Mouse (Mus musculus) urinary bladder, postnatal 25 days (tissue): Measurements from ENCODE around the gene Itga8.

Source experiments
- DNase-seq: peaks from one replicate; pipeline ENCODE4 v3.0.0; 2022; ENCODE audit warnings: low spot score

The Itga8 gene

DNA sequence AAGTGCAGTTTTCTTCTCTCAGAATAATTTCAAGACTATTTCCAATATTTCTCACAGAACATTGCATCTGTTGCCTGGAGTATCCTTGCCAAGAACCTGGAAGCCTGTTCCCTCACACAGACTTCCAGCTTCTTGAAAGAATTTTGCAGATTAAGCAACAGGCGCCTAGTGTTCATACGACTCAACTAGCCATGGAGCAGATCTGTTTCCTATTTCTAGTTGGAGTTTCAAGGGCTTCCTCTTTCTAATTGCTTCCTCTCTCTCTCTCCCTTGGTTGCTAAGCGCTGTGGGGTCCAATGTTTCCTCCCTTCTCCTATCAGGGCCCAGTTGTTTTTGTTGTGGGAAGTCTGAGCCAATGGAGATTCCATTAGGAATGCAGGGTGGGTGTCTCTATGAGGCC is 7.7 kb downstream of the Itga8 start:
- DNase-seq = no peak

DNA sequence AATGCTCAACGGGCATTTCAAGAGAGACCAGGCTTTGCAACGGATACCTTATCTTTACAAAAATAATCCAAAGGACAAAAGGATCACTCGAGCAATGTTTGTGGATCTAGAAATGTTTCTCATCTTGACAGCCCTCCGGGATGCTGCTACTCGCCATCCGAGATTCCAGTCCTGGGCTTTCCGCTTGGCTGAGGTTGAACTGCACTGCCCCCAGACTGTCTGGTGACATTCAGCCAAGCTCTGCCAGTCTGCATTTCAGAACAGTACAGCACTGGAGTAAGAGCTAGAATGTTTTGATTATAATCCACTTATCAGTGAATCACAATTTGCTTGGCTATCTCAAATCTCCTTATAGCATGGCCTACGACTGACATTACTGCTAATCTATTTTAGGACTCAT is 8.3 kb downstream of the Itga8 start:
- DNase-seq = no peak

DNA sequence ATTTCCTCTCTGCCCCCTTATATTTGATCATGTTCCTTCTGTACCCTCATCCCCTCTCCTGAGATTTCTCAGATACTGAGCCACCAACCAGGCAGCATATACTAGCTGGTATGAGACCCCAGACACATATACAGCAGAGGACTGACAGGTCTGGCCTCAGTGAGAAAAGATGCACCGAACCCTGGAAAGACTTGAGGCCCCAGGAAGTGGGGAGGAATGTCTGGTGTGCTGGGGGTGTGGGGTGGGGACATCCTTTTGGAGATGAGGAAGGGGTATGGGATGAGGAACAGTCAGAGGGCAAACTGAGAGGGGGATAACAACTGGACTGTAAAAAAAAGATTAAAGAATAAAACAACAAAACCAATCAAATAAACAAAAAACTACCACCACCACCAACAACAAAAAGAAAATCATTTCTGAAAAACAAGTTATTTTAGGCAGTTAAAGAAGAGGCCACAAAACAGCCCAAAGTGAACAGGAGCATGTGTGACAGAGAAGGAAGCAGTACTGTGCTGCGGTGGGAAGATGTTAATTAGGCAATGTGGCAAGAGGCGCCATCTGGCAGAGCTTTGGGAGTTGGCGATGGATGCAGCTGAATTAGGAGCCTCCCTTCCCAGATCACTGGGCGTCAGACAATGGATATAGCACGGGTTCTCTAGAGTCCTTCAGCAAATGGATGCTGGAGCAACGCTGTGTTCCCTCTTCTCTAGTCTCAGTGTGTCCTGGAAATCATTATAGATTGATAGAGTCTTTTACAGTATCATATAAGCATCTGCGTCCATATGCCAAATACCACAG is 9.5 kb downstream of the Itga8 start:
- no peak for DNase-seq

DNA sequence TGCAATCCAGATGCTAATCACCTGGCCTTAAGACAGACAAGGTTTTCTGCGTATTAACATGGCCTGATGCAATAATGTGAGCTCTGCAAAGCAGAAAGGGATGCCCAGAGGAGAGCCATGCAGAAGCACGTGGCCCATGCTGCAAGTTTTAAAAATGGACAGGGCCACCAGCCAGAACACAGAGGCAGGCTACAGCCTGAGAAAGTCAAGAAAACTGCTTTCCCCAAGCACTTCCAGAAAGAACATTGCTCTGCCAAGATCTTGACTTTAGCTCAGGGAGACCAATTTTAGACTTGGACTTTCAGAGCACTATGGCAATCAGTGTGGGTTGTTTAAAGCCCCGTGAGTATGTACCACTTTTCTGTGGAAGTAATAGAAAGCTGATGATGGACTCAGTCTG is 11.5 kb downstream of the Itga8 start:
- DNase-seq = no peak

GRCm38 (mm10) chr2:12287831-12288230 is 13.9 kb downstream of the Itga8 start:
- DNase-seq = no peak

GRCm38 (mm10) chr2:12280664-12281063 is 21.1 kb downstream of the Itga8 start:
- no peak for DNase-seq

- DNase-seq = no peak
These were observed 22.6 kb downstream of the Itga8 start for GRCm38 (mm10) chr2:12279070-12279612.

DNA sequence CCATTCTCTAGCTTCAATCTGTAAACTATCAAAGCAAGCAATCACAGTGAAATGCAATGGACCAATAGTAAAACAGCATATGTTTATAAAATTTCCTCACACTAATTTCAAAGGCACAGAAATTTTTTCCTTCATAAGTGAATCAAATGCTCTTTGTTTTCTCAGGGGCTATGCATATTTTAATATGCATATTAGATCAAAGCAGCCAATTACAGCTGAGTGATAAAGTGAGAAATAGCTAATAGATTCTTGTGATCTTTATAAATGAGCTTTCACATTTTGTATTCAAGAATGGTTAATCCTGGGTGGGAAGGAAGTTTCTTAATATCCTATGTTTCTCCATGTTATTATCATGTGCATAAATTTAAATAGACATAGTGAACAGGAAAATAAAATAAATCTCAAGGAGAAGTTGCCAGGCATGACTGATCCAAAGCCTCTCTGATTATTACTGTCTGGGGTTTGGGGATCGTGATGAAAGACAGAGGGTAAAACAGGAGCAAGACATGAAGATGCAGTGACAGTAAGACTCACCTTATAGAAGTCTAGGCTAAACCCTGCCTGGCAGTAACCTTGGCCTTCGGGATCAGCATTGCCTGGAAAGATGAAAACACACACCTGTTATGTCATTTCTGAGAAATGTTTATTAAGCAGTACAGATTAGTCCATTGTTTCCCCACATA is 44.9 kb downstream of the Itga8 start:
- DNase-seq = no peak

- DNase-seq = no peak
These were observed 45.8 kb downstream of the Itga8 start for GRCm38 (mm10) chr2:12255901-12256300.

- no peak for DNase-seq
These were observed 66.4 kb downstream of the Itga8 start for GRCm38 (mm10) chr2:12235345-12235744.

GRCm38 (mm10) chr2:12229721-12230120 is 72.0 kb downstream of the Itga8 start:
- DNase-seq = no peak

GRCm38 (mm10) chr2:12228335-12228734 is 73.4 kb downstream of the Itga8 start:
- DNase-seq = no peak

GRCm38 (mm10) chr2:12227243-12227642 is 74.5 kb downstream of the Itga8 start:
- DNase-seq = no peak

GRCm38 (mm10) chr2:12226367-12226766 is 75.4 kb downstream of the Itga8 start:
- no peak for DNase-seq

- no peak for DNase-seq
These were observed 80.1 kb downstream of the Itga8 start for GRCm38 (mm10) chr2:12221671-12222070.

DNA sequence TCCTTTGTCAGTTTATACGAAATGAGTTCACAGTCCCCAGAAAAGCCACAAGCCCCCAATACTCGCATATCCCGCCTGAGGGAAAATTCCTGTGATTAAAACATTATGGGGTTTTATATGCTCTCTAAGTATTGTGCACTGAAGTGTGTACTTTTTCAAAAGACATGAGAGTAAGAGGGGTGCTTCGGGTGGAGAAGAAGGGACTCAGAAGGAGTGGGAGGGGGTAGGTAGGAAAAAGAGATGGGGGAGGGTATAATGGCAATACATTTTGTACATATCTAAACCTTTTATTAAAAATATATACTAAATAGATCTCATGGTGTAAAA is 88.3 kb downstream of the Itga8 start:
- no peak for DNase-seq

DNA sequence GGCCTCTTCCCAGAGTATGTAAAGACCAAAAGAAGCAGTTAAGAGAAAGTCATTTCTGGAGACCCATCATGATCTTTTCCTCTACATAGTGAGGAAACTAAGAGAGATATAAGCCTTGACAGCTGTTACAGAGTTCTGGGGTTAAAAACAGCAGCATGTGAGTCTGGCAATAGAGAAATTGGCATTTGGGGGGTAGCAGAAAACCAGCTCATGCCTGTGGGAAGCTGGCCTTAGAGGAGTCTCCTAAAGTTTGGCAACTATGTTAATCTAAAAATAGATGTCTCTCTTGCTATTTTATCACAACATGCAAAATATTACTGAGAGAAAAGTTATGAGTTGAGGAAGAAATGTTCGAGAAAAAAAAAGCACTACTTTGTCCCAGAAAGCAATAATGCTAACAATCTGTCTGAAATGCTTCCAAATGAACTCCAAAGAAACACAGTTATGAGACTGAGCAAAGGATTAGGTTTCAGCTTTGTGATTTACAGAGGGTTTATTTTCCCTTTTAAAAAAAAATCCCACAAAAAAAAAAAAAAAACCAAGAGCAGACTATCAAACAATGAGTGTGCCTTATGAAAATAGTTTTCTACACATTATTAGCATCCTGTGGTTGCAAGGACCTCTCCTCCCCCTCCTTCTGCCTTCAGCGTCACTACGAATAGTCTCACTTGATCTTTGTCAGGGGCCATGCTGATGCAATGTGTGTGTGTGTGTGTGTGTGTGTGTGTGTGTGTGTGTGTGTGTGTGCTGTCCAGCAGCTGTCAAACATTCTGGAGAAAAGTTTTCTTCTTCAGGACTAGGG is 88.9 kb downstream of the Itga8 start:
- DNase-seq = no peak

DNA sequence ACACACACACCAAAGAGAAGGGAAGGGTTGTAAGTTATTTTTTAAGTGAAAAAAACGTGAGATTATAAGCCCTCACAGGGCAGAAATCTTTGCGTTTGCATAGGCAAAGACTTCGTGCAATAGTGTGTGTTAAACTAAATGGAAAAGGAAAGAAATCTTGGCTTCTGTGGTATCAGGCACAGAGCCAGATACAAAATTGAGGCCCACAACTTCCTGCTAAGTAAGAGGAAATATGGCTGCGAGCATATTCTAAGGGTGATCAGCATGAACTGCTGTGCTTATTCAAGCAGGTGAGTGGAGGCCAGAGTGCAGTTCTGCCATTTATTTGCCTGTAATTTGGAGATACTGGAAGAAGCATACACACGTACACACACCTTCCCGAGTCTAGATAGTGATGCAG is 93.6 kb downstream of the Itga8 start:
- no peak for DNase-seq

DNA sequence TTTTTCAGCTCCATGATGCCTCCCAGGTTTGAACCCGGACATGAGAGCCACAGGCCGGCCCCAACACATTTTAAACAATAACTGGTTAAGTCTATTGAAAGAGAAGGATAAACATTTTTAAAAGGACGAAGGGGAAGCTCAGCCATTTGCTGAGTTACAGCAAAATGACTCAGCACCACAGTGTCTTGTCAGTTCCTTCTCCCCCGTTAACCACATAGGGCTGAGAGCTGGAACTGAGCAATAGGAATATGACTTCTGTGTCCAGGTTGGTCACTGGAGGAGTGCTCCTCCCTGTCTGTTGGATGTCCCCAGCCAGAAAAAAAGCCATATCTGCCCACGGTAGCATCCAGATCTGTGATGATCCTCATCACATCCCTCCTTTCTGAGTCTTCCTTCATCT is 95.4 kb downstream of the Itga8 start:
- DNase-seq = no peak

DNA sequence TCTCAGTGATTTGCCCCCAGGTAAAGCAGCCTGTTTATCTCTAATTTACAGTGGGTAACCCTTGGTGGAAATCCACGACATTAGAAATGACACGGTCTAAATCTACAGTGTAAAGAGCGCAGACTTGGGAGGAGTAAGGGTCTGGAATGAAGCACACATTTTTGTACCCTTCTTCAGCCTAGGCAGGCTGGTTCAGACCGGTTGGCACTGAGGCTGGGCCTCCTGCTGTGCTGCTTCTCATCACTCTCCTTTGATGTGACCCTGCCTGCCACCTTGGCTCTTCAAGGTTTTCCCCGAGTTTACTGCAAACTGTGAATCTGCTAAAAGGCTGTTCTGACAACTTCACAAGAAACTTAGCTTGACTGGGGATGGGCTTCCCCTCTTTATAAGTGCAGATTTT is 95.8 kb downstream of the Itga8 start:
- DNase-seq = no peak

DNA sequence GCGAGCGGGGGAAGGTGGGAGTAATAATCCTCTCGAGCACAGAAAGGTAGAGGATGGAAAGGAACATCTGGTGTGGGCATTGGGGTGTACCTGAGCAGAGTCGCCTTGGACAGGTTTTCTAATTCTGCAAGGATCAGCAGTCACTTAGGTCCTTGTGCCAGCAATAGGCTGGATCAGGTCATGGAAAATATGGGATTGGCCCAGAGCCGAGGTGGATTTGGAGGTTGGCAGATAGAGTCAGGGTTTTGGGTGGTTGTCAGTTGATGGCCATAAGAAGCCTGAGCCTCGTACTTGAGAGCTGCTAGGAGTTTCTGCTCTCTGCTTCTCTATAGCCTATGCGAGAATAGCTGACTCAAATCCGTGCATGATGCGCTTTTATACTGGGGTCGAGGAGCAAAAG is 98.5 kb downstream of the Itga8 start:
- no peak for DNase-seq

DNA sequence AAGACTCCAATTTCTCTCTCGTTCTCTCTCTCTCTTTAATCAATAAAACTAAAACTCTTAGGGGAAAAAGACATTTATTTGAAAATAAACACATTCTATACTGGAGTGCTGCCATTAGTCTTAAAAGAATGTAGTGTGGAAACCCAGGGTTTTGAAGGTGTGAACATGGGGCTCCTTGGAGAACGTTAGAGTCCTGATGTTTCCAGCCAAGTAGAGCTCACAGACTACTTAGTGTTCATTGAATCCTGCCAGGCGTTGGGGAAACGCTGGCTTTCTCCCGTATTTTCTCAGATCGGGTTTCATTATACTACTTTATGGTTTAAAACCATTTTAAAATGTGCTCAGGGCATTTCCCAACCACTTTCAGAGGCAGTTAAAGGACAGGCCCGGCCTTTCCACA is 103.0 kb downstream of the Itga8 start:
- DNase-seq = no peak

GRCm38 (mm10) chr2:12198214-12198613 is 103.5 kb downstream of the Itga8 start:
- DNase-seq = no peak
